Mouse (Mus musculus) left cerebral cortex, adult 18-20 months (tissue): Measurements from ENCODE around the gene Steap3. TPM values are rescaled to one million over a fixed set of nuclear protein-coding genes. Genes with fewer than 3 reads are reported as not detected.
A peak's percentile ranks its signal among the peaks of the same experiment; 100 is the strongest.
"Not testable (repeated sequence)": the region's sequence is repeated elsewhere in the genome, so short reads cannot be mapped to it uniquely, and the experiment has no call there.

Source experiments
- DNase-seq, 2 experiments: peaks; one replicate each; pipeline ENCODE4 v3.0.0; 2021 to 2022; ENCODE audit warnings: low spot score in 2 of 2, mixed read lengths in 1 of 2
- long read RNA-seq, 2 experiments: library from polyadenylated mRNA; stranded (forward); transcript quantifications; one replicate each; pipeline ENCODE4 v2.0.0; 2021
- total RNA-seq, 2 experiments: library from RNA; stranded (reverse); gene quantifications; 2 replicates each; pipeline ENCODE4 v1.2.3; 2021

Gene Steap3
- 1 to 10 TPM; 4.8 to 5.6 TPM for total RNA-seq
- long read RNA-seq, experiment 1, transcript Steap3-202 (5 exons, 2,752 nt), result major isoform, 6 of 7 reads
- long read RNA-seq, experiment 1, partial matches to known transcripts, result 0 of 7 reads
- long read RNA-seq, experiment 1, other reads (novel, unspliced or antisense), result 1 of 7 reads
- long read RNA-seq, experiment 2, transcript Steap3-202 (5 exons, 2,752 nt), result major isoform, 6 of 8 reads
- long read RNA-seq, experiment 2, partial matches to known transcripts, result 1 of 8 reads
- long read RNA-seq, experiment 2, other reads (novel, unspliced or antisense), result 1 of 8 reads

DNA sequence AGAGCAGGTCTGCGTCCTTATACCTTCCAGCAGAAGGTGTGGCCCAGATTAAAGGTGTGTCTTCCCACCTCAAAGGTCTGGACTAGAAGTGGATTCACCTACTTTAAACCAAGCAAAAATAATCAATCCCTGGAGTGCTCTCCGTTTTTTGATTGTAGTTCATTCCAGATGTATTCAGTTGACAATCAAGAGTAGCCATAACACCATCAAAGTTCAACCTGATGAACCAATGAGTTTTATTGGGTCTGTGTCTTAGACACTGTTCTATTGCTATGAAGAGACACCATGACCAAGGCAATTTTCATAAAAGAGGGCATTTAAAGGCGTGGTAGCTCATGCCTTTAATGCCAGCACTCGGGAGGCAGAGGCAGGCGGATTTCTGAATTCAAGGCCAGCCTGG, at the start of gene Steap3:
Gene Steap3 (minus strand): TSS at position 101 of the 400 bp plus-strand sequence.
- DNase-seq, result no peak

GRCm38 (mm10) chr1:120321270-120322021, 48.9 kb upstream of the Steap3 start:
- DNase-seq, result no peak

DNA sequence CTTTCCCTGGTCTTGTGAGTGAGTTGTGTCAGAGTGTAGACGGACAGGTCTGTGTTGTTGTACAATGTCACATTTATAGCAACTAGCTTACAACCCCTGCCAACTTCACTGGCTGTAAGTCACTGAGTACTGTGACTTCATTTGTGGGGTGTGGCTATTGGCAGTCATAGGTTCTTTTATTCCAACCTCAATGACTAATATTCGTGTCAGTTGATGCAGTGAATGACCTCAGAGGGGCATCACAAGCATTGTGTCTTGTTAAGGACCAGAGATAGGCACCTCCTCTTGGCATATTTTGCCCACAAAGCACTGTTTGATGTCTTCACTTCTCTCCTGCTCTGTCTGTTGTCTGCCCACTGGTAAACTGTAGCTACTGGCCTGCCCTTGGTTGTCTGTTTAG, 33.3 kb upstream of the Steap3 start:
- no peak for DNase-seq

- DNase-seq, result no peak
Observed at GRCm38 (mm10) chr1:120296936-120297335, 24.4 kb upstream of the Steap3 start.

- no peak for DNase-seq
Observed at GRCm38 (mm10) chr1:120293803-120294202, 21.3 kb upstream of the Steap3 start.

DNA sequence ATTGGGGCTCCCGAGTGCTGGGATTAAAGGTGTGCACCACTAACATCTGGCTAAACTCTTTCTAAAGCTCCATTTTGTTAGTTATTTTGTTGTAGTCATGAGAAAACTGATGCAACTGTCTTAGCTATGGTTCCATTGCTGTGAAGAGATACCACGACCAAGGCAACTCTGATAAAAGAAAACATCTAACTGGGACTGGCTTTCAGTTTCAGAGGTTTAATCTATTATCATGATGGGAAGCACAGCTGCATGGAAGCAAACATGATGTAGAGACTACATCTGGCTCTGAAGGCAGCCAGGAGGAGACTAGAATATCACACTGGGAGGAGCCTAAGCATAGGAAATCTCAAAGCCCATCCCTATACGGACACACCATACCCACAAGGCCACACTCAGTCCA, 19.2 kb upstream of the Steap3 start:
- DNase-seq, result no peak

- no peak for DNase-seq
Observed at GRCm38 (mm10) chr1:120289843-120290242, 17.3 kb upstream of the Steap3 start.

- no peak for DNase-seq
Observed at GRCm38 (mm10) chr1:120287679-120288078, 15.2 kb upstream of the Steap3 start.

- DNase-seq, result not testable (repeated sequence)
Observed at GRCm38 (mm10) chr1:120276058-120276457, 3.6 kb upstream of the Steap3 start.

- DNase-seq, result no peak
Observed at GRCm38 (mm10) chr1:120275224-120275623, 2.7 kb upstream of the Steap3 start.

GRCm38 (mm10) chr1:120270882-120271281, 1.6 kb downstream of the Steap3 start:
- no peak for DNase-seq

DNA sequence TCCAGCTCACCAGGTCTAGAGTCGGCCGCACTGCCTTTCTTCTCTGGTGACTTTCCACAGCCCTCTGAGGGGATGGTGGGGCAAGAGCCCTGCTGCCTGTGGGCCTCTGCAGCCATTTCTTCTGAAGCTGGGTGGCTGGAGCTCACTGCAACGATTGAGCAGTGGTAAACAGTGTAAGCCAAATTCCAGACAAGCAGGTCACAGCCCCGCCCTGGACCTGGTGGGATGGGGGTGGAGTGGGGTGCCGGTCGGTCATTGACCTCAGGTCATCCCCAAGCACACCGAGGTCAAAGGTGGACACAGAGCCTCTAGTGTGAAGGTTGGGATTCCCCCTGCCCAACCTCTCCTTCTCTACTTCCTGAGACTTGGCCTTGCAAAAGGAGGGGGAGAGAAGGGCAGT, 2.4 kb downstream of the Steap3 start:
- no peak for DNase-seq

- no peak for DNase-seq
Observed at GRCm38 (mm10) chr1:120267631-120268030, 4.9 kb downstream of the Steap3 start.

GRCm38 (mm10) chr1:120266460-120266859, 6.0 kb downstream of the Steap3 start:
- DNase-seq, result no peak

- peak; percentile 55 to 65 for DNase-seq
Observed at GRCm38 (mm10) chr1:120264861-120265686, 7.4 kb downstream of the Steap3 start.

DNA sequence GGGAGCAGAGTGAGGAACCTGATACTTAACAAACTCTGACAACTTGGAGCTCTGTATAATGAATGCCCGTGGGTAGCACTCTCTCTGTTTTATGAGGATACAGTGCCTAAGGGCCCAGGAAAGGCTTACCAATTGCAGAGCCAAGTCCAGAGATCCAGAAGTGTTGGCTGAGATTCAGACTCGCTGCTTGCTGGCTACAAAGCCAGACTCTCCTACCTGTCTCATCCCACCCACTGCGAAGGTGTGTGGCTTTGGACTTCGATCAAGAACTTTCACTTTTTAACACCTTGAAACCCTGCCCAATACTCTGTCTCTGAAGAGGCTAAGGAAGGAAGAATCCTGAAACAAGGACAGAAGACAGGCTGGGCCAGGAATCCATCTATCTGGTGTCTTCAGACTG, 9.3 kb downstream of the Steap3 start:
- DNase-seq, result no peak

DNA sequence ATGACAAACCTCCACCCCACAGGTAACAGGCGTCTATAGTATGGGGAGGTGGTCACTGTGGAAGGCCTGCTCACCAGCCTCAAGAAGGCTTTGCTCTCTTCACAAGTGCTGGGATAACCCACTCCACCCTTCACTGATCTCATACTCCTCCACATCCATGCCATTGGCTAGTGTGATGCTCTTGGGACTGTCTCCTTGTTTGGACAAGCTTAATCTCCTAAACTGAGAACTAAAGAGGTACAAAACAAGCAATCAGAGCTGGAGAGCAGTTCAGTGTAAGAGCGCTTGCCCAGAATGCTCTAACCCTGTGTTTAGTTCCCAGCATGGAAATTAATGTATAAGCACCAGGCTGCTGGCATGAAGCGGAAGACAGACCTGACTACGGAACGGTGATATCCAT, 11.3 kb downstream of the Steap3 start:
- no peak for DNase-seq

- DNase-seq, result no peak
Observed at GRCm38 (mm10) chr1:120259249-120259648, 13.3 kb downstream of the Steap3 start.

GRCm38 (mm10) chr1:120258744-120259143, 13.8 kb downstream of the Steap3 start:
- DNase-seq, result no peak

DNA sequence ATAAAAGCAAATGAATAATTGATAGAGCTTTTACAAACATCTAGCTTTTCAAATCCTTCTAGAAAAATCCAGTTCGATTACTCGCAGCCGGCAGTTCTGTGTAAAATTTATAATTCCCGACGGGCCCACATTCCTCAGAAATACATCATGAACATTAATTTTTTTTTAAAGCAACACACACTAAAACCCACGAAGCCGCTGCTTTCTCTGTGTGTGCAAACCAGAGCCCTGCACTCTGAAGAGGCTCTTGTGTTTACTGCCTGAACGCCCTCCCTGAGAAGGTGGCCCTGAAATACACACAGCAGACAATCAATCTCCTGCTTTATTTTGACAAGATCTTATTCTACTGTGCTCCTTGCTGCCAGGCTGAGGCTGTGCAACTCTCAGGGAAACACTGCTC, 14.3 kb downstream of the Steap3 start:
- DNase-seq, result no peak

GRCm38 (mm10) chr1:120253751-120254150, 18.8 kb downstream of the Steap3 start:
- no peak for DNase-seq
